Comparison of ENCODE assay signal across 14 mouse cellular contexts in genomic region chr9:124273172-124273571, GRCm38 (mm10). TPM values are rescaled to one million over a fixed set of nuclear protein-coding genes. Genes with fewer than 3 reads are reported as not detected.
A peak's percentile ranks its signal among the peaks of the same experiment; 100 is the strongest.
DNase-seq lines count a peak whose midpoint lies in the region; ATAC-seq and TF ChIP-seq lines count a peak whose summit lies in the region.
"Had no signal": no experiment of that assay in that cellular context is flagged by ENCODE, and none has a peak within 500 bp of the region (broad histone marks: within the 10 kb centered on the region; RNA-seq: fewer than 3 reads in every experiment).

No protein-coding gene starts in this region.

- H3K4me3 ChIP-seq in embryonic facial prominence, embryonic 15.5 days (replicated peaks) = no peak overlapping the region
- H3K4me3 ChIP-seq in embryonic facial prominence, embryonic 10.5 days = no peak overlapping the region
- H3K4me3 ChIP-seq in hindbrain, postnatal 0 days (ENCODE audit: low read length) = no peak overlapping the region
- no peak overlapping the region for H3K4me3 ChIP-seq in hindbrain, embryonic 10.5 days
- H3K4me3 ChIP-seq in liver, embryonic 16.5 days (ENCODE audit: low read depth, low read length) = no peak overlapping the region
- H3K4me3 ChIP-seq in liver, embryonic 12.5 days = no peak overlapping the region
- no peak overlapping the region for H3K4me3 ChIP-seq in stomach, embryonic 16.5 days (replicated peaks; ENCODE audit: low read length)
- H3K4me3 ChIP-seq: megakaryocyte, embryonic 14.5 days had no signal

- H3K4me2 ChIP-seq in embryonic facial prominence, embryonic 15.5 days (replicated peaks) = no peak overlapping the region
- H3K4me2 ChIP-seq in hindbrain, postnatal 0 days (ENCODE audit: low read depth, low read length) = no peak overlapping the region
- no peak overlapping the region for H3K4me2 ChIP-seq in liver, embryonic 16.5 days (ENCODE audit: low read depth, low read length)
- no peak overlapping the region for H3K4me2 ChIP-seq in liver, embryonic 12.5 days
- no peak overlapping the region for H3K4me2 ChIP-seq in stomach, embryonic 16.5 days (ENCODE audit: low read depth, low read length)

- H3K9me3 ChIP-seq in embryonic facial prominence, embryonic 15.5 days (replicated peaks) = peaks cover 43% of the 10 kb centered on the region
- H3K9me3 ChIP-seq in embryonic facial prominence, embryonic 10.5 days = peaks cover 76% of the 10 kb centered on the region
- peaks cover 43% of the 10 kb centered on the region for H3K9me3 ChIP-seq in hindbrain, postnatal 0 days (ENCODE audit: low read length)
- peaks cover 87% of the 10 kb centered on the region for H3K9me3 ChIP-seq in hindbrain, embryonic 10.5 days
- H3K9me3 ChIP-seq in liver, embryonic 16.5 days (replicated peaks; ENCODE audit: control insufficient read depth, low read length) = peaks cover 8% of the 10 kb centered on the region
- H3K9me3 ChIP-seq in liver, embryonic 12.5 days (replicated peaks) = peaks cover 39% of the 10 kb centered on the region
- H3K9me3 ChIP-seq in stomach, embryonic 16.5 days (replicated peaks; ENCODE audit: control insufficient read depth, low read length) = peaks cover 45% of the 10 kb centered on the region

- ATAC-seq in embryonic facial prominence, embryonic 15.5 days (ENCODE audit: insufficient number of reproducible peaks, low FRiP score, low TSS enrichment, low read depth) = peak; percentile 28; the same call in 1 of the 2 replicates
- ATAC-seq in hindbrain, postnatal 0 days = no peak
- peak; percentile 47; the same call in 1 of the 2 replicates for ATAC-seq in liver, embryonic 16.5 days (ENCODE audit: low read depth)
- ATAC-seq in liver, embryonic 12.5 days = no peak
- ATAC-seq in stomach, embryonic 16.5 days (ENCODE audit: insufficient read depth, low FRiP score) = 0 out of 2 replicates have a peak, but pooled peaks have one; percentile 33

- peaks cover 43% of the 10 kb centered on the region for H3K36me3 ChIP-seq in embryonic facial prominence, embryonic 15.5 days
- peaks cover 86% of the 10 kb centered on the region for H3K36me3 ChIP-seq in embryonic facial prominence, embryonic 10.5 days (replicated peaks)
- peaks cover 15% of the 10 kb centered on the region for H3K36me3 ChIP-seq in hindbrain, postnatal 0 days (ENCODE audit: insufficient read depth, low read length)
- peaks cover 92% of the 10 kb centered on the region for H3K36me3 ChIP-seq in hindbrain, embryonic 10.5 days
- peaks cover 22% of the 10 kb centered on the region for H3K36me3 ChIP-seq in liver, embryonic 16.5 days (ENCODE audit: control insufficient read depth, insufficient read depth)
- H3K36me3 ChIP-seq in liver, embryonic 12.5 days = peaks cover 66% of the 10 kb centered on the region
- H3K36me3 ChIP-seq in stomach, embryonic 16.5 days (ENCODE audit: control insufficient read depth, insufficient read depth, low read length) = peaks cover 34% of the 10 kb centered on the region

- no peaks in the 10 kb centered on the region for H3K4me1 ChIP-seq in embryonic facial prominence, embryonic 15.5 days
- no peaks in the 10 kb centered on the region for H3K4me1 ChIP-seq in embryonic facial prominence, embryonic 10.5 days
- no peaks in the 10 kb centered on the region for H3K4me1 ChIP-seq in hindbrain, postnatal 0 days (ENCODE audit: insufficient read depth, low read length)
- H3K4me1 ChIP-seq in hindbrain, embryonic 10.5 days (replicated peaks) = 0 out of 2 replicates have a peak, but pooled peaks cover under 1% of the 10 kb centered on the region
- no peaks in the 10 kb centered on the region for H3K4me1 ChIP-seq in liver, embryonic 16.5 days (ENCODE audit: control insufficient read depth, low read depth, low read length)
- H3K4me1 ChIP-seq in liver, embryonic 12.5 days = no peaks in the 10 kb centered on the region
- H3K4me1 ChIP-seq in stomach, embryonic 16.5 days (ENCODE audit: control insufficient read depth, insufficient read depth, low read length) = no peaks in the 10 kb centered on the region

- no peak overlapping the region for H3K27ac ChIP-seq in embryonic facial prominence, embryonic 15.5 days (replicated peaks)
- H3K27ac ChIP-seq in embryonic facial prominence, embryonic 10.5 days (replicated peaks) = no peak overlapping the region
- H3K27ac ChIP-seq in hindbrain, postnatal 0 days = no peak overlapping the region
- no peak overlapping the region for H3K27ac ChIP-seq in hindbrain, embryonic 10.5 days
- H3K27ac ChIP-seq in liver, embryonic 16.5 days (ENCODE audit: low read length) = no peak overlapping the region
- no peak overlapping the region for H3K27ac ChIP-seq in liver, embryonic 12.5 days
- no peak overlapping the region for H3K27ac ChIP-seq in stomach, embryonic 16.5 days (ENCODE audit: low read length)
- H3K27ac ChIP-seq: liver, embryonic 14.5 days had no signal

- no peaks in the 10 kb centered on the region for H3K27me3 ChIP-seq in embryonic facial prominence, embryonic 15.5 days
- H3K27me3 ChIP-seq in embryonic facial prominence, embryonic 10.5 days (replicated peaks; ENCODE audit: low read depth, poor library complexity, severe bottlenecking) = no peaks in the 10 kb centered on the region
- H3K27me3 ChIP-seq in hindbrain, postnatal 0 days (ENCODE audit: insufficient read depth, low read length) = no peaks in the 10 kb centered on the region
- no peaks in the 10 kb centered on the region for H3K27me3 ChIP-seq in hindbrain, embryonic 10.5 days (ENCODE audit: insufficient read depth, poor library complexity, severe bottlenecking)
- no peaks in the 10 kb centered on the region for H3K27me3 ChIP-seq in liver, embryonic 16.5 days (ENCODE audit: control insufficient read depth, insufficient read depth, low read depth, low read length)
- no peaks in the 10 kb centered on the region for H3K27me3 ChIP-seq in liver, embryonic 12.5 days (replicated peaks)
- H3K27me3 ChIP-seq in stomach, embryonic 16.5 days (ENCODE audit: control insufficient read depth, insufficient read depth, low read length) = no peaks in the 10 kb centered on the region
- H3K27me3 ChIP-seq: megakaryocyte, embryonic 14.5 days had no signal

- H3K9ac ChIP-seq in embryonic facial prominence, embryonic 15.5 days = no peak overlapping the region
- H3K9ac ChIP-seq in hindbrain, postnatal 0 days (replicated peaks; ENCODE audit: low read length) = no peak overlapping the region
- H3K9ac ChIP-seq in liver, embryonic 16.5 days (ENCODE audit: low read depth, low read length) = no peak overlapping the region
- H3K9ac ChIP-seq in liver, embryonic 12.5 days = no peak overlapping the region
- H3K9ac ChIP-seq in stomach, embryonic 16.5 days (ENCODE audit: low read length) = no peak overlapping the region
- H3K9ac ChIP-seq: liver, embryonic 14.5 days had no signal

- DNase-seq in embryonic facial prominence, embryonic 10.5 days (ENCODE audit: low spot score) = no peak
- peak; percentile 46 for DNase-seq in hindbrain, postnatal 0 days (ENCODE audit: low spot score)
- no peak for DNase-seq in hindbrain, embryonic 10.5 days (ENCODE audit: low spot score)
- DNase-seq in layer of hippocampus, adult 8-10 months (ENCODE audit: low spot score in 2 of 2) = no peak
- DNase-seq: adrenal gland, postnatal 25 days; cerebellum, adult 11-12 months; heart, postnatal 14 days; thymus, adult 18-20 months had no signal

- TF ChIP-seq CTCF in hindbrain, postnatal 0 days (IDR thresholded peaks at IDR 0.05; ENCODE audit: low read depth) = no peak

RNA-seq across cellular contexts. Expression of gene 2010315B03Rik, which starts 39.3 kb away (rescaled TPM):
- polyA plus RNA-seq in embryonic facial prominence, embryonic 15.5 days (2015; fragmentation: Nextera tagmentation; extraction: Ambion mirVana) = 9.7 and 10.0 TPM in 2 replicates
- 6.9 and 8.5 TPM in 2 replicates for polyA plus RNA-seq in embryonic facial prominence, embryonic 10.5 days (2016; fragmentation: Nextera tagmentation; extraction: Ambion mirVana)
- total RNA-seq in hindbrain, postnatal 0 days (2014; rRNA removed) = 8.3 and 8.8 TPM in 2 replicates
- 11.7 and 12.9 TPM in 2 replicates for polyA plus RNA-seq in hindbrain, postnatal 0 days (2015; fragmentation: Nextera tagmentation; extraction: Ambion mirVana)
- polyA plus RNA-seq in hindbrain, embryonic 10.5 days (2016; fragmentation: Nextera tagmentation; extraction: Ambion mirVana) = 5.2 and 9.3 TPM in 2 replicates
- polyA plus RNA-seq in liver, embryonic 16.5 days (2015; fragmentation: Nextera tagmentation; extraction: Ambion mirVana) = 3.8 and 4.5 TPM in 2 replicates
- 3.8 and 4.1 TPM in 2 replicates for polyA plus RNA-seq in liver, embryonic 12.5 days (2016; fragmentation: Nextera tagmentation; extraction: Ambion mirVana)
- 14.2 and 16.4 TPM in 2 replicates for polyA plus RNA-seq in stomach, embryonic 16.5 days (2015; fragmentation: Nextera tagmentation; extraction: Ambion mirVana)
- 10 to 100 TPM; 19.4 to 22.4 (median 21.1) TPM for total RNA-seq in layer of hippocampus, adult 8-10 months (2022)

Comparison
In these comparisons a context has a peak if more than half of its experiments do, and no peak if none do; other contexts are left out.
1. ATAC-seq: peak in embryonic facial prominence, embryonic 15.5 days (single experiment), liver, embryonic 16.5 days (single experiment) and stomach, embryonic 16.5 days (single experiment); none in hindbrain, postnatal 0 days (single experiment) and liver, embryonic 12.5 days (single experiment).